Mouse (Mus musculus) thymus, adult 2 months (tissue): ENCODE data around the gene Slc25a21. TPM values are rescaled to one million over a fixed set of nuclear protein-coding genes. Genes with fewer than 3 reads are reported as not detected.

ENCODE experiments used
- DNase-seq: peaks from one replicate; pipeline ENCODE4 v3.0.0; 2021
- H3K27ac ChIP-seq: fragments of 200-500 bp; 2 replicates; pipeline ENCODE4 v1.5.1; 2012; ENCODE audit warnings: low read length, control low read depth; ENCODE audit not compliant: control insufficient read depth, insufficient read depth
- H3K27me3 ChIP-seq: fragments of 200-500 bp; 2 replicates; pipeline ENCODE4 v1.6.1; 2012; ENCODE audit warnings: mild to moderate bottlenecking, low read length, moderate library complexity, mixed read lengths; ENCODE audit not compliant: control insufficient read depth, insufficient read depth
- H3K36me3 ChIP-seq: fragments of 200-500 bp; 2 replicates; pipeline ENCODE4 v1.6.1; 2012; ENCODE audit warnings: mild to moderate bottlenecking, low read length, moderate library complexity; ENCODE audit not compliant: control insufficient read depth, insufficient read depth
- H3K4me1 ChIP-seq: fragments of 200-500 bp; replicated peaks from 2 replicates; pipeline ENCODE4 v1.6.1; 2012; ENCODE audit warnings: low read length; ENCODE audit not compliant: control insufficient read depth, insufficient read depth
- H3K4me3 ChIP-seq: fragments of 200-500 bp; 2 replicates; pipeline ENCODE4 v1.5.1; 2012; ENCODE audit warnings: mild to moderate bottlenecking, low read length, control low read depth, moderate library complexity; ENCODE audit not compliant: control insufficient read depth, insufficient read depth
- CTCF ChIP-seq: fragments of 200-500 bp; IDR thresholded peaks from 2 replicates; pipeline ENCODE4 v1.5.1; 2012; ENCODE audit warnings: mild to moderate bottlenecking, control low read depth, low read length, moderate library complexity, borderline replicate concordance; ENCODE audit not compliant: control insufficient read depth, poor library complexity, insufficient read depth; ENCODE audit errors: extremely low read depth
- POLR2A ChIP-seq: fragments of 200-500 bp; IDR thresholded peaks from 2 replicates; pipeline ENCODE4 v1.6.1; 2012; ENCODE audit warnings: mild to moderate bottlenecking, low read length, control low read depth, moderate library complexity; ENCODE audit not compliant: control insufficient read depth, poor library complexity, insufficient read depth; ENCODE audit errors: extremely low read depth
- WGBS: fragments of 180-500 bp; shearing (Covaris S2); methylation state at CpG from one replicate; pipeline ENCODE4 v1.1.7; 2018; 5-methylcytosine and 5-hydroxymethylcytosine counted together
- polyA plus RNA-seq: library from polyadenylated mRNA; depleted of rRNA; stranded (reverse); fragments of >200 nt; gene quantifications from 2 replicates; pipeline ENCODE4 v1.2.3, GENCODE M21; 2012

Gene Slc25a21
- polyA plus RNA-seq, 1 experiment, result 0.03 TPM

- DNase-seq, result no peak
- 81% methylated on average over 1 of the region's 1 CpGs for WGBS
- Histone ChIP-seq H3K4me3 (no peak overlapping the region), H3K27ac (no peak overlapping the region), H3K36me3 (no peaks in the 10 kb centered on the region), H3K27me3 (no peaks in the 10 kb centered on the region), H3K4me1 (no peaks in the 10 kb centered on the region)
- TF ChIP-seq CTCF (no peak), POLR2A (no peak)
These were observed 367.3 kb downstream of the Slc25a21 start for GRCm38 (mm10) chr12:56829945-56830344.

- H3K27me3 ChIP-seq, result no peaks in the 10 kb centered on the region
- H3K4me1 ChIP-seq, result no peaks in the 10 kb centered on the region
- no peaks in the 10 kb centered on the region for H3K36me3 ChIP-seq
- DNase-seq, result no peak
- 57% methylated on average over 5 of the region's 5 CpGs for whole genome bisulfite sequencing
- no peak overlapping the region for H3K27ac ChIP-seq
- TF ChIP-seq CTCF (no peak), POLR2A (no peak)
- no peak overlapping the region for H3K4me3 ChIP-seq
These were observed 367.8 kb downstream of the Slc25a21 start for GRCm38 (mm10) chr12:56829455-56829883.

DNA sequence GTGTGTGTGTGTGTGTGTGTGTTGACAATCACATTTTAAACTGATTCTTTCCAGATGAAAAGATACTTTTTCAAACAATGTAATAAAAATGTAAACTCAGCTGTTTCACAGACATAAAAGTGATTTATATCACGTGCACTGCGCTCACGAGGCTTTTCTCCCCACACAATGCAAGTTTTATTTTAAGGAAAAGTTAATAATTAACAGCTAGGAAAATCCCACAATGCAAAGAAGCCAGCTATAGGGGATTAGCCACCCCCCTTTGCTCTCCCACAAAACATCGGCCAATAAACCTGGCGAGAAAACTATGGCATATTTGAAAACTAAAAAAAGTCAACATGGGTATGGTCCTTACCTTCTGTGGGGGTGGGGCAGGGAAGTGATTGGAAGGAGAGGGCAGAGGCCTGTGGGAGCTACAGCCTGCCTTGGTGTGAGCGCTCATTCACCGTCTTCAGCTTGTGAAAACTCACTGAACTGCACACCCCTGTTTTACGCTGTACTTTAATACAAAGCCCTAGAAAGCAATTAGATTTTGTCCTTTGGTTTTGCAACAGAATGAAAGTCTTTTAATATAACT lies 369.4 kb downstream of the Slc25a21 start:
- no peaks in the 10 kb centered on the region for H3K36me3 ChIP-seq
- no peak for TF ChIP-seq CTCF
- no peak for TF ChIP-seq POLR2A
- H3K27ac ChIP-seq, result no peak overlapping the region
- H3K4me3 ChIP-seq, result no peak overlapping the region
- H3K4me1 ChIP-seq, result no peaks in the 10 kb centered on the region
- 90% methylated on average over 8 of the region's 8 CpGs for WGBS
- no peaks in the 10 kb centered on the region for H3K27me3 ChIP-seq
- DNase-seq, result no peak

- Histone ChIP-seq H3K27ac (no peak overlapping the region), H3K4me3 (no peak overlapping the region), H3K36me3 (no peaks in the 10 kb centered on the region), H3K4me1 (no peaks in the 10 kb centered on the region), H3K27me3 (no peaks in the 10 kb centered on the region)
- WGBS, result 80% methylated on average over 5 of the region's 5 CpGs
- TF ChIP-seq POLR2A, result no peak
- no peak for TF ChIP-seq CTCF
- DNase-seq, result no peak
These were observed 372.6 kb downstream of the Slc25a21 start for GRCm38 (mm10) chr12:56824688-56825087.

DNA sequence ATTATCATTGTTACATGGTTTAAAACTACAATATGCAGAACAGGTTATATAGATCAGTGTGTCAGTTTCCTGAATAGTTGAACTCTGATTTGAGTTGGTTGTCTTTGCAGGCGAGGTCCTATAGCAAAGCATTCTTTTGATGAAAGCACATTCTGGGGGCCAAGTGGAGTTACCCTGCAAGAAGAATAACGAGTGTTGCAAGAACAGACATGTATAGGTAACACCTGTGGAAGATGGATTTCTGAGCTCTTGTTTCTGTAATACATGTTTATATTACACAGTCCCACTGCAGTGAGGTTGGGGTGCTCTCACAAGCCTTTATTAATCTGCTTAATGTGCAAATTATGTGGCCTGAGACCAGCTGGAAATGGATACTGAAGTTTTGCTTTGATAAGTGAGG lies 375.1 kb downstream of the Slc25a21 start:
- WGBS, result 73% methylated on average over 2 of the region's 2 CpGs
- no peaks in the 10 kb centered on the region for H3K4me1 ChIP-seq
- H3K36me3 ChIP-seq, result no peaks in the 10 kb centered on the region
- DNase-seq, result no peak
- H3K27ac ChIP-seq, result no peak overlapping the region
- no peak overlapping the region for H3K4me3 ChIP-seq
- TF ChIP-seq POLR2A (no peak), CTCF (no peak)
- no peaks in the 10 kb centered on the region for H3K27me3 ChIP-seq

DNA sequence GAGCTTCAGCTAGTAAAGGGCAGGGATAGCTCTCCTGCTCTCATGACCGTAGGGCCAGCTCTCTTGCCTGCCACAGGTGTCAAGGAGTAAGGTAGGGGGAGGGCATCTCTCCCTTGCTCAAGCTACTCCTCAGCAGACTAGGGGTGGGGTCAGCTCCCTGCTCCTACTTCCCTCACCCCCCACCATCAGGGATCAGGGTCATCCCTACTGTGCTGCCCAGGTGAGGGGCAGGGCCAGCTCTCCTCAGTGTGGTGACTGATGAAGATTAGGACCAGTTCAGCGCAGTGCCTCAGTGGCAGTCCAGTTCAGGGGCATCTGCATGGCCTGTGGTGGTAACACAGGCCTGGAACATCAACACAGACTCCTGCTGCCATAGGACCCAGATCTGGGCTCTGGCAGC lies 376.7 kb downstream of the Slc25a21 start:
- WGBS, result 84% methylated on average over 2 of the region's 2 CpGs
- no peaks in the 10 kb centered on the region for H3K4me1 ChIP-seq
- H3K27ac ChIP-seq, result no peak overlapping the region
- no peak overlapping the region for H3K4me3 ChIP-seq
- TF ChIP-seq CTCF, result no peak
- no peak for TF ChIP-seq POLR2A
- H3K27me3 ChIP-seq, result no peaks in the 10 kb centered on the region
- H3K36me3 ChIP-seq, result no peaks in the 10 kb centered on the region
- no peak for DNase-seq

DNA sequence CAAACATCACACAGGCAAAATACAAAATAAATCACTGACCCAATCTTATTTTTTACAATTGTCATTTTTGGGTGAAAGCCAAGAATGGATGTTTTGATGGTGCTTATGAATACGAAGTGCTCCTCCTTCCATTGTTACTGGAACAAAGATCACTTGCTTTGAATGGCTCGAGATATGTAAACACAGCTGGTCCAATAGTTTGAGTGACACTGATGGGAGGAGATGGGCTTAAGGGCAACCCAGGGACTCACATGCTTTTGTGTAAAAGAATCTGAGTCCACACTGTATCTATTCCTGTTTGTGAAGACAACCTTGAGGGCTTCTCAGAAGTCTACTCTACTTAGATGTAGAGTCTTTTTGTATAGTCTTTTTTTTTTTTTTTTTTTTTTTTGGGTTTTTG lies 389.8 kb downstream of the Slc25a21 start:
- no peak for DNase-seq
- Histone ChIP-seq H3K27ac (no peak overlapping the region), H3K27me3 (no peaks in the 10 kb centered on the region), H3K4me3 (no peak overlapping the region), H3K36me3 (no peaks in the 10 kb centered on the region), H3K4me1 (no peaks in the 10 kb centered on the region)
- TF ChIP-seq POLR2A (no peak), CTCF (no peak)
- 80% methylated on average over 2 of the region's 2 CpGs for WGBS
